Mouse (Mus musculus): ENCODE measurements around the gene Gm28043.

DNA sequence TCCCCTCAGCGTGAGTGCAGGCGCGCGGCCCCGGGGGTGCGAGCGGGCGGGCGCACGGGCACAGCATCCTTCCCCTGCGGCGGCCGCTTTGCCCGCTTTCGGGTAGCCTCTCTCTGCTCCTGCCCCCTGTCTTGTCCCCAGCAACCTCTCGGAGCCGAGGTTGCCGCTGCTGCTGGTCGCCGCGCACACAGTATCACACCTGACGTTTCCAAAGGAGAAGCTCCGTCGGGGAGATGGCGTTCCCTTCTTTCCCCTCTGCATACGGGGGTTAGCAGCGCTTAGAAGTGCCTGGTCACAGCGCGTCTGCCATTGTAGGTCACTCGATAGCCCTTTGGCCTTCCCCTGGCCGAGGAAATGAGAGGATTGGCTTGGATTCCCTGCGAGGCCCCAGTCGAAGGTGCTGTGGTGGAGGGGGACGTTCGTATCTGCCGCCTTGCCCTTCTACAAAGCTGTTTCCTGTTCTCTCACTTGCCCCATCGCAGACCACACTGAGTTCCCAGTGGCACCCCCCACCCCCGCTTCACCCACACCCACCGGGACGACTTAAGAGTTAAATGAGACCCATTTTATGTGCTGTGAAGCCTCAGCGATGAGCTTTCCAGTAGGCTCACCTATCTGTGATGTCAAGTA is 46.2 kb downstream of the Gm28043 start:
- TF ChIP-seq CTCF (IDR thresholded peaks at IDR 0.05) (no peak), EP300 (IDR thresholded peaks at IDR 0.05; ENCODE audit: insufficient read depth, low read depth, low read length) (no peak), POLR2A (IDR thresholded peaks at IDR 0.05; ENCODE audit: insufficient read depth, low read depth, low read length) (no peak)
